Mouse (Mus musculus): ENCODE data around the gene Sdf2l1. TPM values are rescaled to one million over a fixed set of nuclear protein-coding genes. Genes with fewer than 3 reads are reported as not detected.
"Not testable (repeated sequence)": the region's sequence is repeated elsewhere in the genome, so short reads cannot be mapped to it uniquely, and the experiment has no call there.

Sdf2l1 gene
- total RNA-seq (2022), result 10 to 100 TPM; 11.3 to 23.7 (median 17.9) TPM

DNA sequence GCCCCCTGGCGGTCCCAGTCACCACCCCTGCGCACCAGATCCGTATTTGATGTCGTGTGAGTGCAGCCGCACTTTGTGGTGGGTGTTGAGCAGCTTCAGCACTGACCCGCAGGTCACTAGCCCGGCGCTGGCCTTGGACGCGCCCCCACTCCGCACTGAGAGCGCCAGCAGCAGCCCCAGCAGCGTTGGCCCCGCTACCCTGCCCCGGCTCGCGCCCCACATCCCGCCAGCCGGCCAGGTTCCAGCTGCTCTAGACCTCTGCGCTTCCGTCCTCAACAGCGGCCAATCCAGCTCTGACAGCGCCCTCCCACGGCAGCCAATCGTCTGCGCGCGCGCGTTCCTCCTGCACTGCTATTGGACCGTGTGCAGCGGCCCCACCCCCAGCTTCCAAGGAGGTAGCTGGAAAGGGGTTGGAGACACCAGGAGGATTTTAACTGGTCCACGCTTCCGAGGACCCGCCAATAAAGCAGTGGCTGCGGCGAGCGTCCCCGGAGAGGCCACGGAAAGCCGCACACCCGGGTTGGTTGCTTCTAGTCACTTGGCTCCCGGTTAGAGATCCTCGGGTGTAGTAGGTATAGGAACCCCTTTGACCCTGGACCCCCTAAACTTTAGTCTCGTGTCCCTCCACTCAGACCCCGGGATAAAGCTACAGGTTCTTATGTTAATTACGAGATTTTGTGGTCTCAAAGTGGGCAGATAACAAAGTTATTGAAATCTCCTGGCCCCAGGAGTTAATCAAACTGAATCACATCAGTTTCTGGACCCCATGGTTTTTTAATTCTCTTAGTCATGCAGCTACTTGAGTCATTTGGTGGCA, at the start of gene Sdf2l1:
TSS of gene Sdf2l1 (minus strand) at position 295 of the 817 bp plus-strand sequence.
- DNase-seq (ENCODE audit: low spot score in 2 of 2), result peak; percentile 94 to 96

DNA sequence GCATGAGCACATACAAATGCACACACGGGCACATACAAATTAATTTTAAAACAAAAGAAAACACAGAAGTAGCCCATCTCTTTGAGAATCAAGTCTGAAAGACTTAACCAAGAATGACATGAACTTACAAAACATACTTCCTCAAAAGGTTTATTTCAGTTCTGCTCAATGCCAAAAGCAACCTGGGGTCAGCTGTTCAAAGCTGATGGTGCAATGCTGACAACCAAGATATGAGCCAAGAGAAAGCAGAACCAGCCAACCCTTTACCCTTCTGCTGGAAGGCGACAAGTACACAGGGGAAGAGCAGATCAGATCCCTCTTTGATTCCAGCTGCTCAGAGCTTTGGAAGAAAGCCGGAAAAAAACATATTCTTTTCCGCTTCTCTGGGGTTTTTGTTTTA, 49.2 kb upstream of the Sdf2l1 start:
- DNase-seq (ENCODE audit: low spot score in 2 of 2), result no peak

DNA sequence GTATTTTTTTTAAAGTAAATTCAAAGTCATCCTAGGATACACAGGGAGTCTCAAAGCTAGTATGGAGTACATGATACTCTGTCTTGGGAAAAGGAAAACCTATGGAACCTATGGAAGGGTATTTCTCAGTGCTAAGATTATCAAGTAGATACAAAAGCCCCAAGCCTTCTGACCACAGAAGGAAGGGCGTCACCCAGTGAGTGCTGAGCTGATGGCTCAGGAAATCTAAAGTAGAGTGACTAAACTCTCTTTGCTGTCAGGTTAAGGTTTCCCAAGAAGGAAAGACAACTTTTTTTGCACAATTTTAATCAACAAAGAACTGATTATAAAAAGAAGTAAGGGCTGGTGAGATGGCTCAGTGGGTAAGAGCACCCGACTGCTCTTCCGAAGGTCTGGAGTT, 47.5 kb upstream of the Sdf2l1 start:
- DNase-seq (ENCODE audit: low spot score in 2 of 2), result no peak

DNA sequence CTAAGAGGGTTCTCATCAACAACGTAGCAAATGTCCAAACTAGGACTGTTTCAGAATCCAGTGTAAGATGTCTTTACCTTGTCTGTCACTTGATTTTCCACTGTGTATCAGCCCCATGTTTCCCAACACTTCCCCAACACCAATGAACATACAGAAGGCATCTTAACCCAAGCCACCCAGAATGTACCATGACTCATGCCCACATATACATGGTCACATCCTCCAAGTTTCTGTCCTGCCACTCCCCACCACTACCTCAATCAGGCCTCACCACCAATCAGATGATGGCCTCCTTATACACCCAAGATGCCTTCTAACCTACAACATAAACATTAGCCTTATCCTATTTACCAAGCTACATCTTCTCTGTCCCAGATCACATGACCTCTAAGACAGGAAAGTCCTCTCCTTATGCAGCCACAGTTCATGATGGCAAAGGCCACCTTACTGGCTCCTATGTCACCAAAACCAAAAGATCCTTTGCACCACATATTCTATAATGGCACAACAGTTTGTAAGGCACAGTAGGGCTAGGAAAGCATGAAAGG, 45.5 kb upstream of the Sdf2l1 start:
- DNase-seq (ENCODE audit: low spot score in 2 of 2), result no peak

DNA sequence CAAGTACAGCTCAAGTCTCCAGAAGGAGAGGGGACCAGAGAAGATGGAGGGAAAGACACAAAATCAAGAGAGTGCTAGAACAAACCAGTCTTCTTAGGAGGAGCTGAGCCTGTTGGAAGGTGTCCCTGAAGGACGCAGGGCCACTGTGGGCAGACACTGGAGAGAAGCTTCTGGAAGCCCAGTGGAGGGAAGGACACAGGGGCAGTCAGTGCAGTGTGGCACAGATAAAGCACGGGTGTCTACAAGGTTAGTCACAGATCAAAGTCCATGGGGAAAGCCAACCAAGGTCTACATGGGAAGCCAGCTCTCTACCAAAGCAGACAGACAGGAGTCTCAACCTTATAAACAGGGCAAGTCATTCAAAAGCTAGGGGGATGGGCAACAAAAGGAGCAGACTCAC, 43.6 kb upstream of the Sdf2l1 start:
- no peak for DNase-seq (ENCODE audit: low spot score in 2 of 2)

DNA sequence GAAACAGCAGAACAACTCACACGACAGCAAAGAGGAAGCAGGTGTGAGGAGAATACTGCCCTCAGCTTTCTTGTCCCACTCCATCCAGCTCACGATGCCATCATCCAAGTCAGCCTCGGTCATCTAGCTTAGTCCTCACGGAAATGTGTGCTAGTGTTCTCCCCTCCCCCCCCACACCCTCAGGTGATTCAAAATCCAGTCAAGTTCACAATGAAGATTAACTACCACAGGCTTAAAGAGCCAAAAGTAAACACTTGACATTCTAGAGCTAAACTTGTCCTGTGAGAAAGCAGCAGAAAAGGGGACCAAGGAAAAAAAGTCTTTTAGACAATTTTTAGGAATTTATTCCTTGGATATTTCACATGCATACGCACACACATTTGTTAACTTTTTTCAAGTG, 35.9 kb upstream of the Sdf2l1 start:
- DNase-seq (ENCODE audit: low spot score in 2 of 2), result no peak

DNA sequence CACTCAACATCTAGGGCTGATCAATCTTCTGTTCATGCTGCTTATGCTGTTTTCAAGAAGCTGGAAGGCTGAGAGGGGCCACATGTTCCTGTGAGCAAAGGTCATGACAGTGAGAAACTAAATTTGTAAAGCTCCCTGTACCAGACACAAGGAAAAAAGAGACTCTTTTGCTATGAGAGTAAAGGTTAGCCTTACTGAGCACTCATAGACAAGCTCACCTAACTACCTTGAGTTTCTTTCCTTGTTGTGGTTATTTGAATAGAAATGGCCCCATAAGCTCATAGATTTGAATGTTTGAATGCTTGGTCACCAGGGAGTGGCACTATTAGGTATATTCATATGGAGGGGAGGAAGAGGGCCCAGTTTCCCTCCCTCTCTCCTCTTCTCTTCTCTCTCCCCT, 35.0 kb upstream of the Sdf2l1 start:
- DNase-seq (ENCODE audit: low spot score in 2 of 2), result no peak

DNA sequence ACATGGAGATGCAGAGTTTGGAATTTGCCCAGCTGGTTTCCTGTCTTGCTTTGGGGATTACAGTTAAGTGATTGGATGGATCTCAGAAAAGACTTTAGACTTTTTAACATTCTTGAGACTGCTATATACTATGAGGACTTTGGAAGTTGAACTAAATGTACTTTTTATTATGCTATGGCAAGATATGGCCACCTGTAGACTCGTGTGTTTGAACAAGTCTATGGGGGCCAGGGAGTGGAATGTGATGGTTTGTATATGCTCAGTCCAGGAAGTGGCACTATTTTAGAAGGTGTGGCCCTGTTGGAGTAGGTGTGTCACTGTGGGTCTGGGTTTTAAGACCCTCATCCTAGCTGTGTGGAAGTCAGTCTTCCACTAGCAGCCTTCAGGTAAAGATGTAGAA, 33.3 kb upstream of the Sdf2l1 start:
- not testable (repeated sequence) for DNase-seq (ENCODE audit: low spot score in 2 of 2)

DNA sequence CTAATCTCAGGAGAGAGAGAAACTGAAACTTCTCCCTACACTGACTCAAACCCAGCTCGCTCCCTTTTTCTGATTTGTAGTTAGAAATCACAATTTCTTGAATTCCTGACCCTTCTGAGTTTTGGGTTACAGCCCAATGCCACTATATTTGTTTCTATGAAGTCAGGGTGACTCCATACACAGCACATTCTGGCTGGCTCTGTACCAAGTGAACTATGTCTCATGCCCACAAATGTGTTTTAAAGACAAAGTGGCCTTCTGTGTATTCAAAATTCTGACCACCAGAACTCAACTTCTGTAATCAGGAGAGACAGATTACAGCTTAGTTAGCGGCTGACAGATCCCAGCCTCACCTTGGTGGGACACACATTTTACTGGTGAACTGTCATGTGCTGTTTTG, 22.2 kb upstream of the Sdf2l1 start:
- no peak for DNase-seq (ENCODE audit: low spot score in 2 of 2)

DNA sequence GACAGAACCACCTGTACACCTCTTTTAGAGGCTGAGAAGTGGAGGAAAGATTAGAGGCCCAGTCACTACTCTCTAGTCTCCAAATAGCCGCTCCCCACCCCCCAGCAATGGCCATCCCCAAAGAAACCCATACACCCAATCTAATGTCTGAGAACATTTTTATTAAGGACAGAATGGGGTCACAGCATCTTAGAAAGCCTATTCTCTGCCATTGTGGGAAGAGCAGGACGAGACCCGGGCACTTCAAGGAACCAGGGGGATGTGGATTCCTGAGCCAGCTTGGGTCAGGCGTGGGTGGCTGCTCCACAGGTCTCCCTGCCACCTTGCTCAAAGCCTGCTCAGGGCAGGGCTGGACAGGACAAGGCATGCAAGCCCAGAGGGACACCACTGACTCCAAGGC, 19.7 kb upstream of the Sdf2l1 start:
- DNase-seq (ENCODE audit: low spot score in 2 of 2), result no peak

DNA sequence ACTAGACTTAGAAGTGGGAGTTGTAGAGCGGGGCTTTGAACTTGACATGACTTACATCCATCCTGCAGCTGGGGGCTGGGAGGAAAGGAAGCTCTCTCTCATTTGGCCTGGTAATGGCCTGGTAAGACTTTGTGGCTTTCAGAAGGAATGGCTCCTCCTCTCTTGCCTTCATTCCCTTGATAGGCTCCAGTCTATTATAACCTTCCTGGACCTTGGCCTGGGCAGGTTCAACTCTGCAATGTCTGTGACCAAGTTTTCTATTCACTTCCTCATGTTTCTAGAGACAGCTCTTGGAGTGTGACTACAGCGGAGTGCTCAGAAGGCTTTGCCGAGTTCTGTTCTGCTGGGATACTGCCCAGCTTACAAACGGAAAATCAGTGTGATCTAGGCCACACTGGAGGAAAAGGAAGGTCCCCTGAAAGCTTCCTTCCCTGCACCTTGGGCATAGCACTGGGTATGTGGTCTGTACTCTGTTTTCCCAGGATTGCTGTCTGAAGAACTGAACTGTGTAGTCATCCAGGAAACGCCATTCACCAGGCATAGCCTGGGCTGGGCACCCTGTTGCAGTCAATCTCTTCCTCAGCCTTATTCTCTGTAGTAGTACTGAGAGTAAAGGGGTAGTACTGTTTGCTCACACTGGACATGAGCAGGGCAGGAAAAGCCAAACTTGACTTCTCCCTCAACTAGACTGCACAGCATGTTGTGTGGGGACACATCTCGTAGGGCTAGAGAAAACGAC, 18.5 kb upstream of the Sdf2l1 start:
- DNase-seq (ENCODE audit: low spot score in 2 of 2), result no peak

DNA sequence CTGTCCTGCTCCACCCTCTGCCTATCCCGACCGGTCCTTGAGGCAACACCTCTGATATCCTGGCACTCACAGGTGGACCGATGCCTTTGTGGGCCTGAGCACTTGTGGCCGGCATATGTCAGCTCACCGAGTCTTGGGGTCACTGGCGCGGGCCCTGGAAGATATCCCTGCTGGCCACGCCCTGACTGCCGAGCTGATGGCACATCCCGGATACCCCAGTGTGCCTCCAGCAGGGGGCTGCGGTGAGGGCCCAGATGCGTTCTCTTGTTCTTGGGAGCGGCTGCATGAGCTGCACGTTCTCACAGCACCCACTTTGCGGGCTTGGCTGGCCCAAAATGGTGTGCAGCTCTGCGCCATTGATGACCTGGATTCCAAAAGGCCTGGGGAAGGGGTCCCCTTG, 15.9 kb upstream of the Sdf2l1 start:
- no peak for DNase-seq (ENCODE audit: low spot score in 2 of 2)

DNA sequence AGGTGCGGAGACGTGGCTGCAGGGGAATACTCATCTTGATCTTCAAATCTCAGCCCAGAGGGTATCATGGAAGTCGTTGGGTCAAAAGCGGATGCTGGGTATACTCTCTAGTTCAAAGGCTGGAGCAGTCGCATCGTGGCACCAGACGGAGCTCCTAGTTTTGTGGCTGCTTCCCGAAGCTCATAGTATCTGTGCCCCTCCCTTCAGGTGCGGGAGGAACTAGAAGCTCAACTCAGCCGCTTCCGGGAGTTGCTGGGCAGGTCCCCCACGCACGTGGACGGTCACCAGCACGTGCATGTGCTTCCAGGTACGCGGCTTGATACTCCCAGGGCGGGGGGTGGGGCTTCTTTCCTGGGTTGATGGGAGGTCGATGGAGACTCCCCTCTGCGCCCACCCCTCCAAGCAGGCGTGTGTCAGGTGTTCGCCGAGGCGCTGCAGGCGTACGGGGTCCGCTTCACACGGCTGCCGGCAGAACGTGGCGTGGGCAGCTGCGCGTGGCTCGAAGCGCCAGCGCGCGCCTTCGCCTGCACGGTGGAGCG, 15.3 kb upstream of the Sdf2l1 start:
- peak in 1 of 2 experiments; percentile 33 for DNase-seq (ENCODE audit: low spot score in 2 of 2)

DNA sequence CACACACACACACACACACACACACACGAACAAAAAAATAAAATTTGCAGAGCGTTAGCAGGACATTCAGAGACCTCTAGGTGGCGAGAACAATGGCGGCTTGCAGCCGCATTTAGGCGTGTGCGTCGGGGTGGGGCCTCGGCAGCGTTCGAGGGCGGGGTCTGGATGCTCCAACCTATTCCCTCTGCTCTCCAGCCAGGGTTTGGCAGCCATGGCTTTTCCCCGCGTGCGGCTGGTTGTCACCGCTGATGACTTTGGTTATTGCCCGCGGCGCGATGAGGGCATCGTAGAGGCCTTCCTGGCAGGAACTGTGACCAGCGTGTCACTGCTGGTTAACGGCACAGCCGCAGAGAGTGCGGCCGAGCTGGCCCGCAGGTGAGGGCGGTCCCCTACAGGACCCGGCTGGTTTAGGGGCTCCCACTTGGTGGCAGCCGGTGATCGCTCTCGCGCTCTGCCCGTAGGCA, 14.6 kb upstream of the Sdf2l1 start, which contains the start of gene Ccdc116:
TSS of gene Ccdc116 (minus strand) at position 458 of the 464 bp plus-strand sequence.
- DNase-seq (ENCODE audit: low spot score in 2 of 2), result peak; percentile 64 to 76

DNA sequence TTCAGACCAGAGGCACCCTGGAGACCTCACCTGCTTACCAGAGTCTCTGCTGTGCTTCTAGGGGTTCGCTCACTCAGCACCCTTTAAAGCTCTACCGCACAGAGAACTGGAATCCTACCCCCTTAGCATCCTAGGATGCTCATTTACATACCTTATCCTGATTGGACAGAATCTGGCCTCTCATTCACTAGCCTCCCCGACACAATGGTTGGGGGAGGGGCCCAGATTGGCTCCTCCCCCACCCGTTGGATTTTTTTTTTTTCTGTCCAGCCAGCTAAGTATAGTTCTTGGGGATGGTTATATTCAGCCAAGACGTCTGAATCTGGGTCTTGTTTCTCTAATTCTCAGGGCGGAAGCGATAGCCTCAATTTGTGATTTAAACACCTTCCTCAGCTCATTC, 12.2 kb upstream of the Sdf2l1 start, which contains the start of gene Ydjc:
TSS of gene Ydjc (plus strand) at position 283 of the 400 bp plus-strand sequence.
- DNase-seq (ENCODE audit: low spot score in 2 of 2), result no peak

DNA sequence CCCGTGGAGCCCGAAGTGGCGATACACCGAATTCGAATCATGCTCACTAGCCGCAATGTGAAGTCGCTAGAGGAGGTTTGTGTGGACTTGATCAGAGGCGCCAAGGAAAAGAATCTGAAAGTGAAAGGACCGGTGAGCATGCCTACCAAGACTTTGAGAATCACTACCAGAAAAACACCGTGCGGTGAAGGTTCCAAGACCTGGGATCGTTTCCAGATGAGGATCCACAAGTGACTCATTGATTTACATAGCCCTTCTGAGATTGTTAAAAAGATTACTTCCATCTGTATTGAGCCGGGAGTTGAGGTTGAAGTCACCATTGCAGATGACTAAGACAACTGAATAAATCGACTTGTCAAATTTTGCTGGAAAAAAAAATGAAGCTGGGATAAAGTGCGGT, 5.2 kb upstream of the Sdf2l1 start:
- DNase-seq (ENCODE audit: low spot score in 2 of 2), result no peak

DNA sequence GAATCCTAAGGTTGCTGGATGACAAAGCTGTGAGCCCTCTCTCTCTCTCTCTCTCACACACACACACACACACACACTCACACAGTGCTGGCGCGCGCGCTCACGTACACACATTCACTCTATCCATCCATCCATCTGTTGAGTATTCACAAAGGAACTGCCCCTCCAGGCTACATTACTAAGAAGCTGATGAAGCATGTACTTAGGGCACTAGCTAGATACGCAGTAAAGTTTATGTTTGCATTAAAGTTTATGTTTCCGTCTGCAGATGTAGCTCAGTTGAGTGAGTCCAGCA, 670 bp upstream of the Sdf2l1 start:
- DNase-seq (ENCODE audit: low spot score in 2 of 2), result no peak

DNA sequence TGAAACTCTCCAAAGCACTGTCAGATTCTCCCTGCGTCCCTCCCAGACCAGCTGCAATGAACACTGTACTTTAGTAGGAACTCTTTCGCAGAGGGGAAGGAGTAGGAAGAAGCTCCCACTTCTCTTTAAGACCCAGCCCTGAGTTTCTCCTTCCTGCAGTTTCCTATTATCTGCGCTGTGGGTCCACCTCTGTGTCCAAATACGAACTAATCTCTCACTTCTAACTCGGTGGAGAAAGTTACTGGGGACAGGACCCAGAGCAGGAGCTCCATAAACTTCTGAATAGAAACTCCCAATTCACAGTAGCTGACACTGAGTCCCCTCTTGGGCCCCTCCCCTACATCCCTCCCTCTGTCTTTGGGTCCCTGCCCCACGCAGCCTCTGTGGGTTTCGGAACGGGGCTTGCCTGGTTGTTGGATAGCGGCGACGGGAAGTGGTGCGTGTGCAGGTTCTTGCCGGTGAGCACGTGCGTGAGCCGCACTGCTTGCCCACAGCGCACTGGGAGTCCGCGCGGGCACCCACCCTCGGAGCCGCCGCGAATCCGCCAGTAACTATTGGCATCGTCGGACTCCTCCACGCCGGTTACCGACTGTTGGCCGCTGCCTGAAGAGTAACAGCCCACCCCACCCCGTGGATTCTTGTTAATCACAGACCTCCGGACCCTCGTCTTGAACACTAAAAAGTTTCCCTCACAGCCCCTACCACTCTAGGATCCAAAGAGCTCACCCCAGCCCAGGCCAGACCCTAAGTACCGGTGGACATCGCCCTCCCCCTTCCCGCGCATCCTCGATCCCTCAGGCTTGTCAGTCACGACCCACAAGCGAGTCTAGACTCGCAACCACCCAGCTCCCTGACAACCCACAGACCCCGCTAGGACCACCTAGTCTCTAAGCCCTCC, 743 bp downstream of the Sdf2l1 start:
- DNase-seq (ENCODE audit: low spot score in 2 of 2), result peak in 1 of 2 experiments; percentile 12

DNA sequence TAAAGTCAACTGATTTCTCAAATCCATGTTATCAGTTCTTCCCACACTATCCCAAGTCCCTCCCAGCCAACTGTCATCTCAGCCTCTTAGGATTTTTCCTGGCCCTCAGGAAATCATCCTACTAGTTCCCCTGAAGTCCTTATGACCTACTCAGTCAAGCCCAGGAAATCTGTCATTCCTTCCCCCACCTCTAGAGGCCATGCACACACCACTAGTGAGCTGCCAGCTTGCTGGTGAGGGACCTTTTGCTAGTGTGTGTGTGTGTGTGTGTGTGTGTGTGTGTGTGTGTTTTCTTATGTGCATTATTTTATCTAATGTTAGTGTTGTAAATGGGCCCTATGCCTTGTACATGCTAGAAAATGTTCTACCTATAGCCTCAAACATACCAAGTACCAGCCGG, 4.9 kb downstream of the Sdf2l1 start:
- DNase-seq (ENCODE audit: low spot score in 2 of 2), result no peak

DNA sequence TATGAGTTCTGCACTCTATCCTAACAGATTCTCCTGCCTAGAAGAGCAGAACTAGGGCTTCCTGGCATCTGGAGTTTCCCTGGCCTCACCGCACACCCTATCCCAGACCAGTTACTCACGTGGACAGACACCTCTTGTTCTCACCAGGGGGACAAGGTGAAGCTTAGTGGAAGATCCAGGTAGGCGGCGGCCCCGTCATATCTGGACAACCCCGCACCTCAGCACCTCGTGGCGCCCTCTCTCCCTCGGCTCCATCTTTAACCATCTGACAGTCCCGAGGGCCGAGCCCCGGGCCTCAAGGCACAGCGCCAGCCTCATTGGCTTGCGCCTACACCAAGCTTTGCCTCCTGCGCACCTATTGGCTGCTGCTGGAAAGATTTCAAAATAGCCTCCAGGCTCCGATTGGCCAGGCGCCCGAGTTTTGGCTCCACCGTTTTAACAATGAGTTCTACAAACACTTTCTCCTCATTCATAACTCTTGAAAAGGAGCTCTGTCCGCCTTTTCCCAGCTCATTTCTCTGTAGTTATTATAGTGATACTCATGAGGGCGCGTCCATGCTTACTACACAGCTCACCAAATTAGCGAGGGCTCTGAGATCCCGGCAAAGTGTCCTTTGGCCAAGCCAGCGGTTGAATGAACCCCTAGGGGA, 7.2 kb downstream of the Sdf2l1 start, which contains the start of gene 2610318N02Rik:
TSS of gene 2610318N02Rik (minus strand) at position 297 of the 650 bp plus-strand sequence.
- peak; percentile 44 to 55 for DNase-seq (ENCODE audit: low spot score in 2 of 2)

Data from left cerebral cortex, adult 8-10 months (tissue).